Mouse (Mus musculus) heart, embryonic 11.5 days (tissue): ENCODE data around the gene Btbd3. TPM values are rescaled to one million over a fixed set of nuclear protein-coding genes. Genes with fewer than 3 reads are reported as not detected.

ENCODE experiments used
- ATAC-seq: fragments of 200-750 bp; cut with Nextera tagmentation; replicated peaks from 2 replicates; pipeline ENCODE4 v1.8.0; 2017; ENCODE audit warnings: moderate library complexity; ENCODE audit not compliant: insufficient number of reproducible peaks, low FRiP score, low TSS enrichment
- H3K27ac ChIP-seq: fragments of 300-500 bp; sonication (generic); 2 replicates; pipeline ENCODE4 v1.5.1; 2014; ENCODE audit warnings: mild to moderate bottlenecking, low read depth, low read length
- H3K27me3 ChIP-seq: fragments of 300-500 bp; sonication (generic); 2 replicates; pipeline ENCODE4 v1.6.1; 2014; ENCODE audit warnings: mild to moderate bottlenecking, low read length, mixed read lengths; ENCODE audit not compliant: control insufficient read depth, insufficient read depth
- H3K36me3 ChIP-seq: fragments of 300-500 bp; sonication (generic); 2 replicates; pipeline ENCODE4 v1.6.1; 2014; ENCODE audit warnings: mild to moderate bottlenecking, low read length, moderate library complexity, mixed read lengths; ENCODE audit not compliant: control insufficient read depth, insufficient read depth
- H3K4me1 ChIP-seq: fragments of 300-500 bp; sonication (generic); 2 replicates; pipeline ENCODE4 v1.6.1; 2014; ENCODE audit warnings: low read length; ENCODE audit not compliant: control insufficient read depth, insufficient read depth
- H3K4me2 ChIP-seq: fragments of 300-500 bp; sonication (generic); 2 replicates; pipeline ENCODE4 v1.6.1; 2014; ENCODE audit warnings: mild to moderate bottlenecking, moderate library complexity
- H3K4me3 ChIP-seq: fragments of 300-500 bp; sonication (generic); 2 replicates; pipeline ENCODE4 v1.5.1; 2014; ENCODE audit warnings: low read depth, low read length
- H3K9ac ChIP-seq: fragments of 300-500 bp; sonication (generic); 2 replicates; pipeline ENCODE4 v1.6.1; 2014; ENCODE audit warnings: mild to moderate bottlenecking, low read depth, low read length, moderate library complexity
- H3K9me3 ChIP-seq: fragments of 300-500 bp; sonication (generic); replicated peaks from 2 replicates; pipeline ENCODE4 v1.6.1; 2016; ENCODE audit warnings: low read length; ENCODE audit not compliant: control insufficient read depth
- WGBS: fragments of 180-500 bp; shearing (Covaris S2); extraction: QIAGEN DNeasy Blood & Tissue Kit; methylation state at CpG from one replicate; pipeline ENCODE4 v1.1.7; 2014; ENCODE audit not compliant: insufficient replicate concordance; 5-methylcytosine and 5-hydroxymethylcytosine counted together
- polyA plus RNA-seq: library from polyadenylated mRNA; unstranded; fragments of >200 nt; fragmentation: Nextera tagmentation; extraction: Ambion mirVana; gene quantifications from 2 replicates; pipeline ENCODE4 v1.2.1, GENCODE M21; 2014

Gene Btbd3
- polyA plus RNA-seq, 1 experiment from 2014 or later, result 10.5 TPM

GRCm38 (mm10) chr2:138446943-138447342 lies 190.6 kb downstream of the Btbd3 start:
- Histone ChIP-seq H3K4me1 (no peaks in the 10 kb centered on the region), H3K9me3 (no peaks in the 10 kb centered on the region), H3K4me2 (no peak overlapping the region), H3K27ac (no peak overlapping the region), H3K9ac (no peak overlapping the region), H3K4me3 (no peak overlapping the region), H3K36me3 (no peaks in the 10 kb centered on the region), H3K27me3 (no peaks in the 10 kb centered on the region)
- ATAC-seq, result no peak
- 70% methylated on average over 7 of the region's 7 CpGs for WGBS

- no peaks in the 10 kb centered on the region for H3K27me3 ChIP-seq
- no peak overlapping the region for H3K27ac ChIP-seq
- WGBS, result 90% methylated on average over 3 of the region's 3 CpGs
- no peak overlapping the region for H3K4me2 ChIP-seq
- H3K4me1 ChIP-seq, result no peaks in the 10 kb centered on the region
- no peak overlapping the region for H3K9ac ChIP-seq
- no peak overlapping the region for H3K4me3 ChIP-seq
- no peaks in the 10 kb centered on the region for H3K9me3 ChIP-seq
- no peaks in the 10 kb centered on the region for H3K36me3 ChIP-seq
- no peak for ATAC-seq
Measured at GRCm38 (mm10) chr2:138447681-138448080, 191.3 kb downstream of the Btbd3 start.

- no peak overlapping the region for H3K9ac ChIP-seq
- H3K36me3 ChIP-seq, result no peaks in the 10 kb centered on the region
- no peak overlapping the region for H3K4me2 ChIP-seq
- H3K4me3 ChIP-seq, result no peak overlapping the region
- no peaks in the 10 kb centered on the region for H3K9me3 ChIP-seq
- no peak for ATAC-seq
- no peak overlapping the region for H3K27ac ChIP-seq
- no peaks in the 10 kb centered on the region for H3K27me3 ChIP-seq
- H3K4me1 ChIP-seq, result no peaks in the 10 kb centered on the region
- 68% methylated on average over 22 of the region's 22 CpGs for WGBS
Measured at GRCm38 (mm10) chr2:138468046-138468572, 211.7 kb downstream of the Btbd3 start.

- Histone ChIP-seq H3K4me1 (no peaks in the 10 kb centered on the region), H3K27ac (no peak overlapping the region), H3K4me2 (no peak overlapping the region), H3K9ac (no peak overlapping the region), H3K9me3 (no peaks in the 10 kb centered on the region), H3K4me3 (no peak overlapping the region), H3K36me3 (no peaks in the 10 kb centered on the region), H3K27me3 (no peaks in the 10 kb centered on the region)
- WGBS, result 88% methylated on average over 5 of the region's 5 CpGs
- no peak for ATAC-seq
Measured at GRCm38 (mm10) chr2:138473407-138473806, 217.0 kb downstream of the Btbd3 start.

- WGBS, result 60% methylated on average over 3 of the region's 3 CpGs
- H3K4me1 ChIP-seq, result no peaks in the 10 kb centered on the region
- H3K4me3 ChIP-seq, result no peak overlapping the region
- H3K36me3 ChIP-seq, result no peaks in the 10 kb centered on the region
- no peak overlapping the region for H3K9ac ChIP-seq
- no peak overlapping the region for H3K27ac ChIP-seq
- no peaks in the 10 kb centered on the region for H3K9me3 ChIP-seq
- H3K4me2 ChIP-seq, result no peak overlapping the region
- no peaks in the 10 kb centered on the region for H3K27me3 ChIP-seq
- ATAC-seq, result no peak
Measured at GRCm38 (mm10) chr2:138476486-138476885, 220.1 kb downstream of the Btbd3 start.

- ATAC-seq, result no peak
- WGBS, result 85% methylated on average over 5 of the region's 5 CpGs
- H3K36me3 ChIP-seq, result no peaks in the 10 kb centered on the region
- no peaks in the 10 kb centered on the region for H3K9me3 ChIP-seq
- no peak overlapping the region for H3K27ac ChIP-seq
- H3K4me2 ChIP-seq, result no peak overlapping the region
- H3K4me1 ChIP-seq, result no peaks in the 10 kb centered on the region
- H3K4me3 ChIP-seq, result no peak overlapping the region
- H3K9ac ChIP-seq, result no peak overlapping the region
- H3K27me3 ChIP-seq, result no peaks in the 10 kb centered on the region
Measured at GRCm38 (mm10) chr2:138477278-138477677, 220.9 kb downstream of the Btbd3 start.

GRCm38 (mm10) chr2:138482541-138482940 lies 226.2 kb downstream of the Btbd3 start:
- H3K4me2 ChIP-seq, result no peak overlapping the region
- 57% methylated on average over 3 of the region's 3 CpGs for WGBS
- ATAC-seq, result no peak
- no peaks in the 10 kb centered on the region for H3K27me3 ChIP-seq
- H3K9ac ChIP-seq, result no peak overlapping the region
- H3K4me1 ChIP-seq, result no peaks in the 10 kb centered on the region
- H3K4me3 ChIP-seq, result no peak overlapping the region
- no peaks in the 10 kb centered on the region for H3K36me3 ChIP-seq
- H3K9me3 ChIP-seq, result no peaks in the 10 kb centered on the region
- no peak overlapping the region for H3K27ac ChIP-seq

GRCm38 (mm10) chr2:138484871-138485270 lies 228.5 kb downstream of the Btbd3 start:
- no peak overlapping the region for H3K4me3 ChIP-seq
- WGBS, result 69% methylated on average over 4 of the region's 4 CpGs
- no peak overlapping the region for H3K27ac ChIP-seq
- no peaks in the 10 kb centered on the region for H3K27me3 ChIP-seq
- no peak overlapping the region for H3K9ac ChIP-seq
- H3K4me1 ChIP-seq, result no peaks in the 10 kb centered on the region
- no peaks in the 10 kb centered on the region for H3K9me3 ChIP-seq
- H3K4me2 ChIP-seq, result no peak overlapping the region
- no peak for ATAC-seq
- H3K36me3 ChIP-seq, result no peaks in the 10 kb centered on the region

- 71% methylated on average over 2 of the region's 2 CpGs for WGBS
- no peak for ATAC-seq
- H3K9me3 ChIP-seq, result no peaks in the 10 kb centered on the region
Measured at GRCm38 (mm10) chr2:138490688-138491405, 234.5 kb downstream of the Btbd3 start.

More at GRCm38 (mm10) chr2:138490688-138491405, 234.5 kb downstream of the Btbd3 start:
- no peaks in the 10 kb centered on the region for H3K36me3 ChIP-seq
- H3K9ac ChIP-seq, result no peak overlapping the region
- no peak overlapping the region for H3K27ac ChIP-seq
- no peaks in the 10 kb centered on the region for H3K4me1 ChIP-seq
- H3K4me2 ChIP-seq, result no peak overlapping the region
- H3K27me3 ChIP-seq, result no peaks in the 10 kb centered on the region
- no peak overlapping the region for H3K4me3 ChIP-seq
